Mouse (Mus musculus): Measurements from ENCODE around the gene Fetub. TPM values are rescaled to one million over a fixed set of nuclear protein-coding genes. Genes with fewer than 3 reads are reported as not detected.
"Not testable (repeated sequence)": the region's sequence is repeated elsewhere in the genome, so short reads cannot be mapped to it uniquely, and the experiment has no call there.

Fetub gene
- total RNA-seq, 2 experiments from 2014 or later, result not detected

- no peak for DNase-seq
Measured at GRCm38 (mm10) chr16:22909290-22909689, 8.8 kb upstream of the Fetub start.

- peak; percentile 22 for DNase-seq
Measured at GRCm38 (mm10) chr16:22911986-22912385, 6.1 kb upstream of the Fetub start.

GRCm38 (mm10) chr16:22912886-22913285 lies 5.2 kb upstream of the Fetub start:
- DNase-seq, result no peak

- no peak for DNase-seq
Measured at GRCm38 (mm10) chr16:22914276-22914675, 3.9 kb upstream of the Fetub start.

- DNase-seq, result no peak
Measured at GRCm38 (mm10) chr16:22918664-22919312, 654 bp downstream of the Fetub start.

- peak; percentile 23 for DNase-seq
Measured at GRCm38 (mm10) chr16:22919971-22920854, 2.1 kb downstream of the Fetub start.

GRCm38 (mm10) chr16:22921761-22922160 lies 3.6 kb downstream of the Fetub start:
- DNase-seq, result no peak

GRCm38 (mm10) chr16:22922433-22922832 lies 4.3 kb downstream of the Fetub start:
- no peak for DNase-seq

- no peak for DNase-seq
Measured at GRCm38 (mm10) chr16:22929575-22929974, 11.4 kb downstream of the Fetub start.

GRCm38 (mm10) chr16:22931431-22932200 lies 13.5 kb downstream of the Fetub start:
- DNase-seq, result no peak

GRCm38 (mm10) chr16:22937631-22938030 lies 19.5 kb downstream of the Fetub start:
- DNase-seq, result no peak

- DNase-seq, result no peak
Measured at GRCm38 (mm10) chr16:22938541-22938940, 20.4 kb downstream of the Fetub start.

- DNase-seq, result no peak
Measured at GRCm38 (mm10) chr16:22939120-22939695, 21.1 kb downstream of the Fetub start.

GRCm38 (mm10) chr16:22941825-22942476 lies 23.8 kb downstream of the Fetub start:
- DNase-seq, result not testable (repeated sequence)

GRCm38 (mm10) chr16:22947371-22947770 lies 29.2 kb downstream of the Fetub start:
- DNase-seq, result no peak

GRCm38 (mm10) chr16:22950840-22951395 lies 32.8 kb downstream of the Fetub start, which contains the start of gene Hrg:
Gene Hrg, plus strand, starts transcription at chr16:22951072.
- no peak for DNase-seq

- DNase-seq, result no peak
Measured at GRCm38 (mm10) chr16:22953069-22953468, 34.9 kb downstream of the Fetub start.

GRCm38 (mm10) chr16:22955397-22956084 lies 37.4 kb downstream of the Fetub start:
- no peak for DNase-seq

- no peak for DNase-seq
Measured at GRCm38 (mm10) chr16:22956085-22956439, 37.9 kb downstream of the Fetub start.

GRCm38 (mm10) chr16:22961073-22961472 lies 42.9 kb downstream of the Fetub start:
- no peak for DNase-seq

GRCm38 (mm10) chr16:22962256-22962655 lies 44.1 kb downstream of the Fetub start:
- DNase-seq, result no peak

All from heart, postnatal 4 days (tissue).